Mouse (Mus musculus): ENCODE measurements around the gene Tmprss4. TPM values are rescaled to one million over a fixed set of nuclear protein-coding genes. Genes with fewer than 3 reads are reported as not detected.

The Tmprss4 gene
- not detected for total RNA-seq (2021)
- long read RNA-seq, experiment 1, result 0 reads
- long read RNA-seq, experiment 2, result 0 reads

GRCm38 (mm10) chr9:45203797-45204410 lies at the start of gene Tmprss4:
TSS of gene Tmprss4 (minus strand) at chr9:45204092.
- no peak within 1 kb of the TSS for H3K4me3 ChIP-seq
- intact Hi-C loops (cut with DNase I), result no loop called here
- H3K27ac ChIP-seq, result no peak within 1 kb of the TSS
- DNase-seq, result no peak
- TF ChIP-seq CTCF (IDR thresholded peaks at IDR 0.05), result no peak

DNA sequence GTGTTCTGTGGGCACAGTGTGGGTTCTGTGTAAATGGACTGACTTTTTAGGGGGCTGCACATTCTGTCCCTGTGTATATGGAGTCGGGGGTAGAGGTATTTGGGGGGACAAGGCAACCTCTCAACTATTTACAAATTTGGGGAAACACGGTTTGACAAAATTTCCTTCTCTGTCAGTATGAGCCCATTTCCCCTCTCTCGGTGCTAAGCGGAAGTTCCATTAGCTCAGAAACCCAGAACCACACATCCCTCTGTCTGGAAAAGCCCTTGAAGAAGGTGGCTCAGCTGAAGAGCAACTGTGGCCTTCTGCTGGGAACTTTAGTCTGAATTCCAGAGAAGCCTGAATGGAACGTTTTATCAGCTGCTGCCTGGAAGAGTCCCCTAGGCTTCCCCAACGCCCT lies 48.5 kb upstream of the Tmprss4 start:
- intact Hi-C loops (cut with DNase I), result no loop called here
- Histone ChIP-seq H3K27ac (no peak overlapping the region), H3K4me3 (no peak overlapping the region)
- no peak for TF ChIP-seq CTCF (IDR thresholded peaks at IDR 0.05)
- DNase-seq, result no peak

DNA sequence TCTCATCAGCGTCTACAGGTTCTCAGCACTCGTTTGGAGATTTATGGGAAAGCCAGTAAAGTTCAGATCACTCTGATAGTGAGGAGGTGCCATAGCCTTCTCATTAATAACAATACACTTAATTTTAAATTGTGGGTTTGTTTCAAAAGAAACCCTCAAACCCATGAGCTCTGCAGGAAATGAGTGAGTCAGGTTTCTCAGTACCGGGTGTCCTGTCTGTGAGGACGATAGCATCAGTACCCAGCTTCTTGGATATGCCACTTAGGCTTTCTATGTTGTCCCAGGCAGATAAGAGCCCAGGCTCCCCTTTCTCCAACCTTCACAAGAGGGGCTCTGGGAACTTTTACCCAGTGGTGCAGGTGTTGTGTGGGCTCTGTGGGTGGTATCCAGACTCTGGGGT lies 48.1 kb upstream of the Tmprss4 start:
- TF ChIP-seq CTCF (IDR thresholded peaks at IDR 0.05), result no peak
- intact Hi-C loops (cut with DNase I), result no loop called here
- Histone ChIP-seq H3K27ac (no peak overlapping the region), H3K4me3 (no peak overlapping the region)
- DNase-seq, result no peak

- H3K27ac ChIP-seq, result no peak overlapping the region
- intact Hi-C loops (cut with DNase I), result no loop called here
- H3K4me3 ChIP-seq, result no peak overlapping the region
- no peak for TF ChIP-seq CTCF (IDR thresholded peaks at IDR 0.05)
- DNase-seq, result no peak
Measured at GRCm38 (mm10) chr9:45251281-45251680, 47.4 kb upstream of the Tmprss4 start.

GRCm38 (mm10) chr9:45250306-45250705 lies 46.4 kb upstream of the Tmprss4 start:
- Histone ChIP-seq H3K4me3 (no peak overlapping the region), H3K27ac (no peak overlapping the region)
- no peak for DNase-seq
- intact Hi-C loops (cut with DNase I), result no loop called here
- TF ChIP-seq CTCF (IDR thresholded peaks at IDR 0.05), result no peak

- peak overlapping the region; percentile 24; the same call in 1 of the 2 replicates for H3K27ac ChIP-seq
- no peak overlapping the region for H3K4me3 ChIP-seq
- no peak for TF ChIP-seq CTCF (IDR thresholded peaks at IDR 0.05)
- intact Hi-C loops (cut with DNase I), result no loop called here
- no peak for DNase-seq
Measured at GRCm38 (mm10) chr9:45247536-45247935, 43.6 kb upstream of the Tmprss4 start.

GRCm38 (mm10) chr9:45246060-45246459 lies 42.2 kb upstream of the Tmprss4 start:
- intact Hi-C loops (cut with DNase I), result no loop called here
- peak overlapping the region; percentile 40; the same call in 1 of the 2 replicates for H3K27ac ChIP-seq
- peak; percentile 28 for DNase-seq
- TF ChIP-seq CTCF (IDR thresholded peaks at IDR 0.05), result no peak
- no peak overlapping the region for H3K4me3 ChIP-seq

GRCm38 (mm10) chr9:45245432-45245831 lies 41.5 kb upstream of the Tmprss4 start:
- peak overlapping the region; percentile 57; the same call in 1 of the 2 replicates for H3K27ac ChIP-seq
- no peak for TF ChIP-seq CTCF (IDR thresholded peaks at IDR 0.05)
- intact Hi-C loops (cut with DNase I), result no loop called here
- no peak for DNase-seq
- peak overlapping the region; percentile 40 for H3K4me3 ChIP-seq

- TF ChIP-seq CTCF (IDR thresholded peaks at IDR 0.05), result no peak
- no peak overlapping the region for H3K27ac ChIP-seq
- intact Hi-C loops (cut with DNase I), result no loop called here
- DNase-seq, result no peak
- no peak overlapping the region for H3K4me3 ChIP-seq
Measured at GRCm38 (mm10) chr9:45241397-45241796, 37.5 kb upstream of the Tmprss4 start.

DNA sequence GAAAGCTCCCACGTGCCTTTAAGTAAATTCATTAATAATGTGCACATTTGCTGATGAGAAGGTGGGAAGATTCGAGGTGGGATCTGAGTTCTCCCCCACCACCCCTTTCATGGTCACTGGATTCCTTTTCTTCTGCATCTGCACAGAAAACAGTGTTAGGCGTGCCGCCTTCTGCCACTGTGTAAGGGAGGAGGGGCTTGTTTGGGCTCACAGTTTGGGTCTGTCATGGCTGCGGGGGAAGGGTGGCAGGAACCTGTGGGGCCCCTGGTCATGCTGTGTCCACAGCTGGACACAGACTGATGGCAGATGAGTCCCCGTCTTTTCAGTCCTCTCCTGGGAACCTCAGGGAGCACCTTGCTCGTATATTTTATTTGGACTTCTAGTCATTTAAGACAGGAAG lies 32.9 kb upstream of the Tmprss4 start:
- no peak for TF ChIP-seq CTCF (IDR thresholded peaks at IDR 0.05)
- H3K27ac ChIP-seq, result no peak overlapping the region
- intact Hi-C loops (cut with DNase I), result no loop called here
- H3K4me3 ChIP-seq, result no peak overlapping the region
- no peak for DNase-seq

GRCm38 (mm10) chr9:45235668-45236227 lies 31.9 kb upstream of the Tmprss4 start:
- intact Hi-C loops (cut with DNase I), result no loop called here
- no peak for DNase-seq
- Histone ChIP-seq H3K27ac (no peak overlapping the region), H3K4me3 (no peak overlapping the region)
- no peak for TF ChIP-seq CTCF (IDR thresholded peaks at IDR 0.05)

GRCm38 (mm10) chr9:45229359-45229758 lies 25.5 kb upstream of the Tmprss4 start:
- DNase-seq, result no peak
- intact Hi-C loops (cut with DNase I), result no loop called here
- no peak overlapping the region for H3K4me3 ChIP-seq
- no peak for TF ChIP-seq CTCF (IDR thresholded peaks at IDR 0.05)
- H3K27ac ChIP-seq, result no peak overlapping the region

DNA sequence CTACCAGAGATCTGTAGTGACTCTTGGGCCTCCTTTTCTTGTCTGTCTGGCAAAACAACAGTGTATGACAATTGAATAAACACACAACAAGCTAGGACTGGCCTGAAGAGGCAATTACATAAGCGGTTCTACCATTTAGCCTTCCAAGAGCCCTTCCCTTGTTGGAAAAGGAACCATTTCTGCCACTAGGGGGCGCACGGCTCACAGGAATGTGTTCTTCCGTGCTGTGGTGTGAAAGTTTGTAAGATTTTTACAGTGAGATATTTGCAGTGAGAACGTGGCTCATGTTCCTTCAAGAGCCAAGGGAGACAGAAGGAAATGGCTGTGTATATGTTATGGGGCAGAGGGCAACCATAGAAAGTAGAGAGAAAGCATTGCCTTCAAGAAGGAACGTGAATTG lies 17.7 kb upstream of the Tmprss4 start:
- peak; percentile 90 for DNase-seq
- intact Hi-C loops (cut with DNase I), result loop anchor here (2.0 kb wide), 3 partner anchors 79 to 197 kb away; no protein-coding TSS in a partner anchor
- Histone ChIP-seq H3K27ac (no peak overlapping the region), H3K4me3 (no peak overlapping the region)
- TF ChIP-seq CTCF (IDR thresholded peaks at IDR 0.05), result peak; percentile 93

DNA sequence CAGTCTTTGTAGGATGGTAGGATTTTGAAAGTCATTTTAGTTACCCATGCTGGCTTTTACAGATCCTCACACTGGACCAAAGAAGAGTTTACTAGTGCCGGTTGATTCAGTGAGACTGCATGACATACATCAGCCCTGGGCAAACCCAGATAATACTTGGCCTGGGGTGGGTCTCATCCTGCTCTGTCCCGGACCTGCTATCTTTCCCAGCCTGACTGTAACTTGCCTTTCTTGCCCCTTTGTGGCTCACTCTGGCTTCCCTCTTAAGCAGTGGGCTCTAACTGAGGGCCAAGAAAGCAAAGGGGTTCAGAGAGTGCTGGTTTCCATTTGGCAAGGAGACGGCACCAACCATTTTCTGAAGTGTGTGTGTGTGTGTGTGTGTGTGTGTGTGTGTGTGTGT lies 15.8 kb upstream of the Tmprss4 start:
- intact Hi-C loops (cut with DNase I), result loop anchor here (2.0 kb wide), 3 partner anchors 81 to 199 kb away; no protein-coding TSS in a partner anchor
- Histone ChIP-seq H3K4me3 (no peak overlapping the region), H3K27ac (no peak overlapping the region)
- TF ChIP-seq CTCF (IDR thresholded peaks at IDR 0.05), result no peak
- DNase-seq, result no peak

Data from gastrocnemius, adult 2 months (tissue).